Mouse (Mus musculus) telencephalon, adult 2 months (tissue): Measurements from ENCODE around the gene Nme4.

ENCODE experiments used
- DNase-seq: peaks from one replicate; pipeline ENCODE4 v3.0.0-alpha.2; 2011; ENCODE audit warnings: low read depth, low spot score

Nme4 gene

GRCm38 (mm10) chr17:26095121-26095740 lies at the start of gene Nme4:
Nme4 (minus strand) TSS chr17:26095602.
- no peak for DNase-seq

- DNase-seq, result no peak
Measured at GRCm38 (mm10) chr17:26143386-26143785, 48.0 kb upstream of the Nme4 start.

GRCm38 (mm10) chr17:26142796-26143195 lies 47.4 kb upstream of the Nme4 start:
- DNase-seq, result no peak

GRCm38 (mm10) chr17:26138901-26139381 lies 43.5 kb upstream of the Nme4 start:
- no peak for DNase-seq

GRCm38 (mm10) chr17:26138239-26138836 lies 42.9 kb upstream of the Nme4 start, which contains the start of gene Axin1:
Axin1 (plus strand) TSS chr17:26138688.
- peak; percentile 95 for DNase-seq

- no peak for DNase-seq
Measured at GRCm38 (mm10) chr17:26137751-26138130, 42.3 kb upstream of the Nme4 start.

- no peak for DNase-seq
Measured at GRCm38 (mm10) chr17:26137106-26137750, 41.8 kb upstream of the Nme4 start.

GRCm38 (mm10) chr17:26131856-26132853 lies 36.8 kb upstream of the Nme4 start:
- DNase-seq, result no peak

- DNase-seq, result peak; percentile 10
Measured at GRCm38 (mm10) chr17:26131062-26131732, 35.8 kb upstream of the Nme4 start.

GRCm38 (mm10) chr17:26125226-26125625 lies 29.8 kb upstream of the Nme4 start:
- DNase-seq, result no peak

GRCm38 (mm10) chr17:26124560-26124959 lies 29.2 kb upstream of the Nme4 start:
- no peak for DNase-seq

- DNase-seq, result peak; percentile 97
Measured at GRCm38 (mm10) chr17:26123267-26123684, 27.9 kb upstream of the Nme4 start, which contains the start of gene Mrpl28. Mrpl28 (plus strand) TSS chr17:26123500.

- no peak for DNase-seq
Measured at GRCm38 (mm10) chr17:26122431-26123140, 27.2 kb upstream of the Nme4 start.

- DNase-seq, result peak; percentile 59
Measured at GRCm38 (mm10) chr17:26119766-26120710, 24.6 kb upstream of the Nme4 start.

GRCm38 (mm10) chr17:26116503-26117258 lies 21.3 kb upstream of the Nme4 start:
- no peak for DNase-seq

- DNase-seq, result no peak
Measured at GRCm38 (mm10) chr17:26115956-26116487, 20.6 kb upstream of the Nme4 start.

- no peak for DNase-seq
Measured at GRCm38 (mm10) chr17:26115205-26115898, 19.9 kb upstream of the Nme4 start.
